Mouse (Mus musculus) lung, postnatal 0 days (tissue): ENCODE results near the gene Adcy6.

ENCODE experiments used
- CTCF ChIP-seq: IDR thresholded peaks from 2 replicates; pipeline ENCODE4 v1.5.1; 2016; ENCODE audit warnings: antibody characterized with exemption, mild to moderate bottlenecking
- EP300 ChIP-seq: IDR thresholded peaks from 2 replicates; pipeline ENCODE4 v1.6.1; 2016; ENCODE audit warnings: antibody characterized with exemption, mild to moderate bottlenecking, control low read depth

GRCm38 (mm10) chr15:98631493-98631892 is 21.6 kb upstream of the Adcy6 start:
- TF ChIP-seq CTCF (peak; percentile 94), EP300 (no peak)
